Mouse (Mus musculus) layer of hippocampus, adult 9-10 months (tissue): ENCODE measurements around the gene Traf3ip3.

Experiments used
- DNase-seq: peaks from one replicate; pipeline ENCODE4 v3.0.0; 2022; ENCODE audit warnings: low spot score

Traf3ip3 gene

GRCm38 (mm10) chr1:193201383-193201778, at the start of gene Traf3ip3:
Traf3ip3 (minus strand) TSS chr1:193201703.
- DNase-seq, result no peak

GRCm38 (mm10) chr1:193250026-193250425, 48.5 kb upstream of the Traf3ip3 start:
- DNase-seq, result no peak

GRCm38 (mm10) chr1:193244235-193244634, 42.7 kb upstream of the Traf3ip3 start:
- DNase-seq, result no peak

- DNase-seq, result no peak
Measured at GRCm38 (mm10) chr1:193243571-193244193, 42.2 kb upstream of the Traf3ip3 start.

GRCm38 (mm10) chr1:193242863-193243262, 41.4 kb upstream of the Traf3ip3 start:
- DNase-seq, result no peak

- peak; percentile 88 for DNase-seq
Measured at GRCm38 (mm10) chr1:193242238-193242637, 40.7 kb upstream of the Traf3ip3 start.

- DNase-seq, result no peak
Measured at GRCm38 (mm10) chr1:193241436-193241835, 39.9 kb upstream of the Traf3ip3 start.

GRCm38 (mm10) chr1:193238426-193238825, 36.9 kb upstream of the Traf3ip3 start:
- DNase-seq, result no peak

- DNase-seq, result no peak
Measured at GRCm38 (mm10) chr1:193234930-193235329, 33.4 kb upstream of the Traf3ip3 start.

GRCm38 (mm10) chr1:193234130-193234645, 32.7 kb upstream of the Traf3ip3 start:
- no peak for DNase-seq

GRCm38 (mm10) chr1:193232732-193233131, 31.2 kb upstream of the Traf3ip3 start:
- no peak for DNase-seq

GRCm38 (mm10) chr1:193230935-193231334, 29.4 kb upstream of the Traf3ip3 start:
- DNase-seq, result no peak

- no peak for DNase-seq
Measured at GRCm38 (mm10) chr1:193230531-193230930, 29.0 kb upstream of the Traf3ip3 start.

GRCm38 (mm10) chr1:193229570-193229969, 28.1 kb upstream of the Traf3ip3 start:
- no peak for DNase-seq

- DNase-seq, result no peak
Measured at GRCm38 (mm10) chr1:193227537-193227936, 26.0 kb upstream of the Traf3ip3 start.

GRCm38 (mm10) chr1:193226724-193227522, 25.4 kb upstream of the Traf3ip3 start:
- DNase-seq, result no peak

GRCm38 (mm10) chr1:193226114-193226513, 24.6 kb upstream of the Traf3ip3 start:
- no peak for DNase-seq

GRCm38 (mm10) chr1:193225531-193225930, 24.0 kb upstream of the Traf3ip3 start:
- DNase-seq, result no peak

GRCm38 (mm10) chr1:193220408-193220807, 18.9 kb upstream of the Traf3ip3 start:
- DNase-seq, result no peak

- DNase-seq, result no peak
Measured at GRCm38 (mm10) chr1:193216000-193216399, 14.5 kb upstream of the Traf3ip3 start.

- DNase-seq, result no peak
Measured at GRCm38 (mm10) chr1:193214053-193214452, 12.6 kb upstream of the Traf3ip3 start.

GRCm38 (mm10) chr1:193211371-193211770, 9.9 kb upstream of the Traf3ip3 start:
- no peak for DNase-seq

- DNase-seq, result peak; percentile 41
Measured at GRCm38 (mm10) chr1:193208178-193208577, 6.7 kb upstream of the Traf3ip3 start.
